Mouse (Mus musculus) hindbrain, embryonic 12.5 days (tissue): ENCODE results near the gene Cdk5rap1. TPM values are rescaled to one million over a fixed set of nuclear protein-coding genes. Genes with fewer than 3 reads are reported as not detected.
A peak's percentile ranks its signal among the peaks of the same experiment; 100 is the strongest.

Experiments used
- ATAC-seq: fragments of 200-750 bp; cut with Nextera tagmentation; 2 replicates; pipeline ENCODE4 v1.8.0; 2017; ENCODE audit warnings: moderate TSS enrichment; ENCODE audit not compliant: low FRiP score
- H3K27ac ChIP-seq: fragments of 300-500 bp; sonication (generic); 2 replicates; pipeline ENCODE4 v1.5.1; 2016; ENCODE audit warnings: mild to moderate bottlenecking
- H3K27me3 ChIP-seq: fragments of 300-500 bp; sonication (generic); 2 replicates; pipeline ENCODE4 v1.6.1; 2016; ENCODE audit warnings: mild to moderate bottlenecking
- H3K36me3 ChIP-seq: fragments of 300-500 bp; sonication (generic); 2 replicates; pipeline ENCODE4 v1.6.1; 2016; ENCODE audit warnings: mild to moderate bottlenecking
- H3K4me1 ChIP-seq: fragments of 300-500 bp; sonication (generic); 2 replicates; pipeline ENCODE4 v1.6.1; 2016
- H3K4me2 ChIP-seq: fragments of 300-500 bp; sonication (generic); replicated peaks from 2 replicates; pipeline ENCODE4 v1.6.1; 2016; ENCODE audit warnings: mild to moderate bottlenecking
- H3K4me3 ChIP-seq: fragments of 300-500 bp; sonication (generic); 2 replicates; pipeline ENCODE4 v1.5.1; 2016; ENCODE audit warnings: mild to moderate bottlenecking
- H3K9ac ChIP-seq: fragments of 300-500 bp; sonication (generic); 2 replicates; pipeline ENCODE4 v1.6.1; 2016; ENCODE audit warnings: mild to moderate bottlenecking, moderate library complexity
- H3K9me3 ChIP-seq: fragments of 300-500 bp; sonication (generic); replicated peaks from 2 replicates; pipeline ENCODE4 v1.6.1; 2016; ENCODE audit warnings: mild to moderate bottlenecking
- WGBS: fragments of 180-500 bp; shearing (Covaris S2); methylation state at CpG from one replicate; pipeline ENCODE4 v1.1.7; 2016; 5-methylcytosine and 5-hydroxymethylcytosine counted together
- polyA plus RNA-seq: library from polyadenylated mRNA; unstranded; fragments of >200 nt; fragmentation: Nextera tagmentation; extraction: Ambion mirVana; gene quantifications from 2 replicates; pipeline ENCODE4 v1.2.1, GENCODE M21; 2016

The Cdk5rap1 gene
- polyA plus RNA-seq, 1 experiment from 2014 or later: 16.3 TPM

- H3K27me3 ChIP-seq: peaks cover 17% of the 10 kb centered on the region
- H3K4me2 ChIP-seq: no peak overlapping the region
- H3K9me3 ChIP-seq: no peaks in the 10 kb centered on the region
- no peak overlapping the region for H3K9ac ChIP-seq
- H3K4me3 ChIP-seq: no peak overlapping the region
- H3K27ac ChIP-seq: no peak overlapping the region
- 56% methylated on average over 5 of the region's 5 CpGs for WGBS
- no peak for ATAC-seq
- H3K4me1 ChIP-seq: peaks cover 28% of the 10 kb centered on the region
- no peaks in the 10 kb centered on the region for H3K36me3 ChIP-seq
These were observed 32.7 kb upstream of the Cdk5rap1 start for GRCm38 (mm10) chr2:154405447-154405994.

GRCm38 (mm10) chr2:154402811-154403210 lies 30.0 kb upstream of the Cdk5rap1 start:
- Histone ChIP-seq H3K36me3 (0 out of 2 replicates have a peak, but pooled peaks cover 2% of the 10 kb centered on the region), H3K9ac (no peak overlapping the region), H3K4me2 (no peak overlapping the region), H3K27me3 (peaks cover 12% of the 10 kb centered on the region), H3K9me3 (no peaks in the 10 kb centered on the region), H3K27ac (no peak overlapping the region), H3K4me1 (peaks cover 23% of the 10 kb centered on the region), H3K4me3 (no peak overlapping the region)
- WGBS: 32% methylated on average over 7 of the region's 7 CpGs
- ATAC-seq: peak; percentile 39; the same call in 1 of the 2 replicates

GRCm38 (mm10) chr2:154401976-154402375 lies 29.2 kb upstream of the Cdk5rap1 start:
- Histone ChIP-seq H3K4me3 (no peak overlapping the region), H3K9me3 (no peaks in the 10 kb centered on the region), H3K4me2 (no peak overlapping the region), H3K4me1 (peaks cover 18% of the 10 kb centered on the region), H3K27me3 (peaks cover 5% of the 10 kb centered on the region), H3K27ac (no peak overlapping the region), H3K9ac (no peak overlapping the region), H3K36me3 (0 out of 2 replicates have a peak, but pooled peaks cover 2% of the 10 kb centered on the region)
- ATAC-seq: no peak
- WGBS: 58% methylated on average over 1 of the region's 1 CpGs

GRCm38 (mm10) chr2:154399325-154399724 lies 26.5 kb upstream of the Cdk5rap1 start:
- WGBS: 85% methylated on average over 2 of the region's 2 CpGs
- no peak overlapping the region for H3K27ac ChIP-seq
- no peaks in the 10 kb centered on the region for H3K27me3 ChIP-seq
- H3K36me3 ChIP-seq: 0 out of 2 replicates have a peak, but pooled peaks cover 2% of the 10 kb centered on the region
- H3K9ac ChIP-seq: no peak overlapping the region
- H3K4me1 ChIP-seq: peaks cover 13% of the 10 kb centered on the region
- no peak overlapping the region for H3K4me3 ChIP-seq
- ATAC-seq: no peak
- no peaks in the 10 kb centered on the region for H3K9me3 ChIP-seq
- no peak overlapping the region for H3K4me2 ChIP-seq

GRCm38 (mm10) chr2:154398267-154398666 lies 25.5 kb upstream of the Cdk5rap1 start:
- Histone ChIP-seq H3K4me1 (peaks cover 8% of the 10 kb centered on the region), H3K36me3 (0 out of 2 replicates have a peak, but pooled peaks cover 2% of the 10 kb centered on the region), H3K9me3 (no peaks in the 10 kb centered on the region), H3K27ac (no peak overlapping the region), H3K27me3 (no peaks in the 10 kb centered on the region), H3K4me2 (no peak overlapping the region), H3K4me3 (no peak overlapping the region), H3K9ac (no peak overlapping the region)
- WGBS: 86% methylated on average over 7 of the region's 7 CpGs
- ATAC-seq: no peak

DNA sequence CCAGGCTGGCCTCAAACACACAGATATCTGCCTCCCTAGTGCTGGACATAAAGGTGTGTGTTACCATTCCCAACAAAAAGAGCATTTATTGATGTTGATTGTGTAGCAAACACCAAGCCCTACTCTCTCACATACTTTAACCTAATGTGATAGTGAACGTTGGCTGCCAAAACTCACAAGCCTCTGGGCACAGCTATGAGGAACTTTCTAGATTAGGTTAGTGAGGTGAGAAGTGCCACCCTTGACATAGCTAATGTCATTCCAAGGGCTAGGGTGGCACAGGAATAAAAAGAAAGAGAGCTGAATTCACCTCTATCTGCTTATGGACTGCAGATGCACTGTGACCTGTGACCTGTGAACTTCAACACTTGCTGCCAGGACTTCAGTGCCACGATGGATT lies 23.7 kb upstream of the Cdk5rap1 start:
- Histone ChIP-seq H3K9ac (no peak overlapping the region), H3K4me1 (no peaks in the 10 kb centered on the region), H3K27me3 (no peaks in the 10 kb centered on the region), H3K36me3 (0 out of 2 replicates have a peak, but pooled peaks cover 2% of the 10 kb centered on the region), H3K4me2 (no peak overlapping the region), H3K9me3 (no peaks in the 10 kb centered on the region), H3K27ac (no peak overlapping the region), H3K4me3 (no peak overlapping the region)
- ATAC-seq: no peak
- 85% methylated on average over 2 of the region's 2 CpGs for WGBS

DNA sequence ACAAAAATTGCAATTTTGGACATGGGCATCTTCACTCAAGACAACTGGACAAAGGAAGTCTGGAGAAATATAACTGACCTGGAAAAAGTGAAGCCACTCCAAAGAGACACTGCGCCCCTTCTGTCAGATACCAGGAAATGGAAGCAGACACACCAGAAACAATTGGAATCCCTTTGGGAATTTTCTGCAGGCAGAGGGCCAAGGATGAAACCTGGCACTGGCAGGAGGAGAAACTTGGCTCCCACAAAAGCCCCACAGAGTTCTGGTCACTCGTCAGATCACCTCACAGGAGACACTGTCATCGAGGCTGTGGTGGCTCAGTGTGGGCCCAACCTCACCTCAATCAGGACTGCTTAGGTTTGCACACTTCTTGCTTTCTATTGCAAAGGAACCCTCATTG lies 21.8 kb upstream of the Cdk5rap1 start:
- H3K27ac ChIP-seq: no peak overlapping the region
- no peak overlapping the region for H3K9ac ChIP-seq
- ATAC-seq: no peak
- H3K36me3 ChIP-seq: 0 out of 2 replicates have a peak, but pooled peaks cover 2% of the 10 kb centered on the region
- no peak overlapping the region for H3K4me3 ChIP-seq
- WGBS: 80% methylated on average over 3 of the region's 3 CpGs
- no peak overlapping the region for H3K4me2 ChIP-seq
- H3K9me3 ChIP-seq: no peaks in the 10 kb centered on the region
- H3K4me1 ChIP-seq: no peaks in the 10 kb centered on the region
- H3K27me3 ChIP-seq: no peaks in the 10 kb centered on the region

DNA sequence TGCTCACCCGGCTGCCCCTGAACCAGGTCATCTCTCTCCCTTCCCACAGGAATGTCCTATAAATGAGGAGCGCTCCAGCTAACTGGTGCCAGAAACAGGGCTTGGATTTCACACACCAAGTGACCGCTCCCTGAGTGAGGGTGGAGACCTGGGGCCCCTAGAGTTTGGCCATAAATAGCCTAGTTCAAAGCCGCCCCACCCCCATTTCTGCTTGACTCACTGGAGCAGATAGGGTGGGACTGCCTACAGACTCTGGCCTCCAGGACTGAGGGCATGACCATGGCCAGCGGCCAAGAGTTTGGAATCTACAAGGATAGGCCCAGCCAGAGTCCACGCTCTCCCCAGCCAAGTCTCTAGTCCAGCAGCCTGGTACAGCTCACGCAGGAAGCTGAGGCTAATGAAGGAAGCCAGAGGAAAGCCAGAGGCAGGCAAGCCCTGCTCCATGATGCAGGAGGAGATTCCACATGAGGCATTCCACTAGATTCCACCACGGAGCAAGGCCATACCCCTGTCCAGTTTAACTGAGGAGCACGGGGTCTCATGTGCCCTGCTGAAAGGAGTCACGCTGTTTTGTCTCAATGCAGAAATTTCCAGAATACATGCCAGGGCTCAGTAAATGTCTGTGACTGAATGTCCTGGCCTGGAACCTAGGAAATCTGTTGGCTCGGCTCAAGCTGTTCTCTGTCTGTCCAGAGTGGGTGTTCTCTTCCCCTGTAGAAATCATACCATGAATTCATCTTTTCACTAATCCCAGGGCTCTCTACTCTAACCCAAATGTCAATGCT lies 17.6 kb upstream of the Cdk5rap1 start:
- no peaks in the 10 kb centered on the region for H3K9me3 ChIP-seq
- no peak overlapping the region for H3K4me2 ChIP-seq
- H3K36me3 ChIP-seq: no peaks in the 10 kb centered on the region
- no peak for ATAC-seq
- no peak overlapping the region for H3K27ac ChIP-seq
- H3K9ac ChIP-seq: no peak overlapping the region
- no peaks in the 10 kb centered on the region for H3K27me3 ChIP-seq
- 85% methylated on average over 11 of the region's 11 CpGs for WGBS
- no peak overlapping the region for H3K4me3 ChIP-seq
- no peaks in the 10 kb centered on the region for H3K4me1 ChIP-seq

DNA sequence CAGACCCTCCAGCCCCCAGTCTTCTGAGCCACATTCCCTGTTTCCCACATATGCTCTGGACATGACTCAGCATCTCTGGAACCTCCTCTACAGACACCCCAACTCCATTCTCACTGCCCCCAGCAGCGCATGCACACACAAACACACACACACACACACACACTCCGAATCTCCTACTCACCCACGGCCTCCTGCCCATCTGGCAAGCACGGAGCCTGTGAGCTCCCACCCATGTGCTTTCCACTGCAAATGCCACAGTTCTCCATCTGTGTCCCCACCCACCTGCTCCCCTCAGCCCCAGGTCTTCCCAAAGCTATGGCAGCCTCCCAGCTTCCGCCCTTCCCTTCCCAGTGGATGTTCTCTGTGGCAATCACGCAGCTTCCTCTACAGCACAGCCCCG lies 6.3 kb upstream of the Cdk5rap1 start:
- no peaks in the 10 kb centered on the region for H3K36me3 ChIP-seq
- ATAC-seq: no peak
- no peaks in the 10 kb centered on the region for H3K4me1 ChIP-seq
- H3K9me3 ChIP-seq: no peaks in the 10 kb centered on the region
- 90% methylated on average over 7 of the region's 7 CpGs for WGBS
- no peak overlapping the region for H3K9ac ChIP-seq
- H3K4me2 ChIP-seq: no peak overlapping the region
- no peaks in the 10 kb centered on the region for H3K27me3 ChIP-seq
- H3K27ac ChIP-seq: no peak overlapping the region
- no peak overlapping the region for H3K4me3 ChIP-seq

GRCm38 (mm10) chr2:154374807-154375601 lies 2.2 kb upstream of the Cdk5rap1 start:
- H3K27ac ChIP-seq: no peak overlapping the region
- 79% methylated on average over 6 of the region's 6 CpGs for WGBS
- H3K27me3 ChIP-seq: no peaks in the 10 kb centered on the region
- ATAC-seq: no peak
- H3K4me2 ChIP-seq: no peak overlapping the region
- H3K9me3 ChIP-seq: no peaks in the 10 kb centered on the region
- H3K36me3 ChIP-seq: no peaks in the 10 kb centered on the region
- no peak overlapping the region for H3K9ac ChIP-seq
- no peak overlapping the region for H3K4me3 ChIP-seq
- peaks cover 3% of the 10 kb centered on the region; the same call in 1 of the 2 replicates for H3K4me1 ChIP-seq

- no peak overlapping the region for H3K4me2 ChIP-seq
- H3K27me3 ChIP-seq: no peaks in the 10 kb centered on the region
- no peaks in the 10 kb centered on the region for H3K9me3 ChIP-seq
- H3K4me1 ChIP-seq: peaks cover 3% of the 10 kb centered on the region; the same call in 1 of the 2 replicates
- ATAC-seq: no peak
- H3K4me3 ChIP-seq: no peak overlapping the region
- no peak overlapping the region for H3K27ac ChIP-seq
- 61% methylated on average over 6 of the region's 6 CpGs for WGBS
- no peak overlapping the region for H3K9ac ChIP-seq
- H3K36me3 ChIP-seq: no peaks in the 10 kb centered on the region
These were observed 1.3 kb upstream of the Cdk5rap1 start for GRCm38 (mm10) chr2:154373961-154374632.
